Mouse (Mus musculus): ENCODE data around the gene Anks1.

- TF ChIP-seq CTCF (IDR thresholded peaks at IDR 0.05; ENCODE audit: low read depth, low read length) (no peak), POLR2A (IDR thresholded peaks at IDR 0.05; ENCODE audit: borderline replicate concordance, low read depth, low read length) (no peak)
Observed at GRCm38 (mm10) chr17:27969896-27970295, 60.8 kb downstream of the Anks1 start.
